Mouse (Mus musculus) heart, adult 11 months (tissue): ENCODE measurements at regions not wholly inside any gene's neighbourhood (a gene's known extent, or its start where the extent isn't known, plus 50 kb on each side); places are given as distances from the start of the nearest gene placed in this dataset.
A peak's percentile ranks its signal among the peaks of the same experiment; 100 is the strongest.

Source experiments
- DNase-seq: peaks from one replicate; pipeline ENCODE4 v3.0.0; 2022

DNA sequence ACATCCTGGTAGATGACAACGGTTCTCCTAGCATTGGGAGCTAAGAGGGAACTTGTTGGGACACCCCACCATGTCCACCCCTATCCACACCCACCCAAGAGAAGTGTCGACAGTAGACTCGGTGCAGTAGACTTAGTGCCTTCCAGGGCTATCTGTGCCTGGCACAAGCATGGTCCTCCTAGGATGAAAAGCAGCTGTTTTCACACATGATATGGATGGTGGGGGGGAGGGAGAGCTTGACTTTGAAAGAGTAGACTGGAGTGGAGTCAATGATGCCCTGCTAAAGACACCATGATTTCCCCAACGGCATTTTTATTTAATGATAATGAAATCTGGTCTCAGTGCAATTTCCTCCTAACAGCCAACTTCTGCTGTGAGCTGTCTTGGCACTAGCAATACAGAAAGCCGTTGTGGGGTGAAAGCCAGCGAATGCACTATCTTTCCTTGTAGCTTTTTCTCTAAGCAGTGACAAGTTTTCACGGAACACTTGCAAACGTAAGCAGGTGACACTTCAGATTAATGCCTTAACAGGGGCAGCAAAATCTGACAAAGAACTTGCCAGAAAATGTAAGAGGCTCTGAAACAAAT, 244.6 kb upstream of the Fn1 start:
- no peak for DNase-seq

DNA sequence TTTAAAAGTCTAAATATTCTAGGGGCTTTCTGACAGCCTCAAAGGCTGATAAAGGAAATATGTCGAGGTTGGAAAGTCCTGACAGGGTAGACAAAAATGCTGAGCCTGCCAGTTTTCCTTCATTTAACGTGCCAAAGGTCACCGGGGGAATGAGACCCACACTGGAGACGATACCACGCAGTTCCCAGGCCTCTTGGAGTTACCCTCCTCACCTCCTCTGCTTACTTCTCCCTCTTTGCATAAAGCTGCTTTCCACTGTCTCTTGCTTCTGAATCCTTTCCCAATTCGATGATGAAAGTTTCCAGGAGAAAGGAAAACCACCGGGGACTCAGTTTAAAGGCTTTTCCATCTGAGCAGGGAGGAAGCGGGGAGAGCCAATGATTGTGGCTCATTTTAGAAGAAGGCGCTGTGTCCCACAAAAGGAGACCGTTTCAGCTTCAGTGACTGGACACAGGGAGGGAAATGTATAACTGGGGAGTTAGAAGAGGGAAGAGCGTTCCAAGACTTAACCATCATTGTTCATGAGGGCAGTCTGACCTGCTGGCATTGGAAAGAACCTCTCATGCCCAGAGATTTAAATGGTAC, 243.2 kb upstream of the Fn1 start:
- peak; percentile 94 for DNase-seq

DNA sequence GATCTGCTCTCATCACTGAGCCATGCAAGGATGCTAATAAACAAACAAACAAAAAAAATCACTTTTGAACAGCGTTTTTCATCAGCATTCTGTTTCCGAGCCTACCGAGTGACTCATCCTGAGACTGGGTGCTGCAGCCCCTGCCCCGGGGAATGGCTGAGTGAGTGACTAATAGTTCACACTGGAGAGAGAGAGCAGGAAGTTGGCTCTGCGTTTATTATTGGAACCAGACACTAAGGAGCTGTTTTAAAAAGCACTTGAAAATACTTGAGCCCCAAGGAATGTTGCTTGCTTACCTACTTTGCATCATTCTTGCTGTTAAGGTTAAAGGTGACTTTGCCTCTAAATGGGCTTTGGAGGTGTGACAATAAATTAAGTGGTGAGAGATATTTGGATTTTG, 240.6 kb upstream of the Fn1 start:
- peak; percentile 88 for DNase-seq

GRCm38 (mm10) chr1:71887809-71888208, 234.8 kb upstream of the Fn1 start:
- peak; percentile 92 for DNase-seq

DNA sequence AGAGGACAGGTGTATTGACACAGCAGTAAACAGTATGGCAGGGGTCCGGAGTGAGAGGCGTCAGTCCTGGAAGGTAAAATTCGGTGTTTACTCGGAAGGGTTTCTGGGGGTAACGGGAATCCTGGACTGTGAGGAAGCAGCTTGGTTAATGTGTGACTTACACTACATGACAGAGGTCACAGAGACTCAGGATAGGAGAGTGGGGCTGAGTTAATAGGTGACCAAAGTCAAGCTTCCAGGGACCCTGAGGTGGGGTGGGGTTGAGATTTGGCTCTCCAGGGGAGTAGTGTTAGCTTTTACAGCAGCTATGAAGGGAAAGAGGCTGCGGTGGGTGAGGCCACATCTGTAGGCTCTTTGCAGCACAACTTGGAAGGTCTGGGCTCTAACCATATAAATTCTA, 233.9 kb upstream of the Fn1 start:
- DNase-seq, result no peak

DNA sequence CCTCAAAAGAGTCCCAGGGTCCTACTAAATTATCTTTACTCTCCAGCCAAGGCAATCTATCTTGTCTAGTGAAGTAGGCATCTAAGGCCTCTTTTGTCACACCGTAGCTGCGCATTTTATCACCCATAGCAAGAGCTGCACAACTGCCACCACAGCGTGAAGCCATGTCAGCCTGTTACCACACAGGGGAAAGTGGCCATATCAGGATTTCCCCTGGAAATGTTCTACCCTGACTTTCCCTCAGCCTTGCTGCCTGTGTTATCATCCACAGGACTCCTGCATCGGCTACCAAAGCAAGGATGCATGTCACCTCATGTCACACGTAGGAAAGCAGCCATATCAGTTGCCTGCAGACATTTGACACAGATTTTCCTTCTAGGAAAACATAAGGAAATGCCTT, 233.2 kb upstream of the Fn1 start:
- DNase-seq, result peak; percentile 55

GRCm38 (mm10) chr1:71881851-71882250, 228.9 kb upstream of the Fn1 start:
- peak; percentile 53 for DNase-seq

DNA sequence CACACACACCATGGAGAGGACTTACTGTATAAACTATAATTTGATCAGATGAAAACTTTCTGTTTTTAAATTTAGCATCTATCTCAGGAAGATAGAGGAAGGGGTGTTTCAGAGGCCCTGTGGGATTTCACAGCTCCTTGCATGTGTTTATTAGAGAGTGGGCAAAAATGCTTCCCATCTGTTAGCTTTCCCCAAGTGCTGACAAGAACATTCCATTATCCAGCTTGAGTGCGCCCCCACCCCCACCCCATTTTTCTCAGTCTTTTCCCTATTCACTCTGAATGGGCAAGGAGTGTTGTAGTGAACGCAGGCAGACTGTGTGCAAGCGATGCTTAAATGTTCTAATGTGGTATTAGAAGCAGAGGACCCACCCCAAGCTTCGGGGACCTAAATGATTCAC, 228.2 kb upstream of the Fn1 start:
- DNase-seq, result no peak

DNA sequence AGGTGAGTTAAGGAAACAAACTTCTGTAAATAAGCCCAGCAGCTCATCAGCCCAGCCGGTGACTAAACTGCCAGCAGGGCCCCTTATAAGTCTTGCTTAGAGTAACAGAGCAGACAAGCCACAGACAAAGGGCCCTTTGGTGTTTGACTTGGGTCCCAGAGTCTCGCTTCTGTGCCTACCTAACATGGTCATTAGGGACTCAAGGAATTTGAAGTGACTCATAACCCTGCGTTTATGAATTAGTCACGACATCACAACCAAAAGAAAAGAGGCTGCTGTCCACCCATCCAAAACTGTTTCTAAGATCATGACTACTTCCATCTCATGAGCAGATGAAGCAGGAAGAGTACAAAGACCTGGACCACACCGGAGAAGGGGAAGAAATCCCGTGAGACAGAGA, 227.5 kb upstream of the Fn1 start:
- DNase-seq, result peak; percentile 68

GRCm38 (mm10) chr1:71876712-71877401, 223.9 kb upstream of the Fn1 start:
- DNase-seq, result no peak

DNA sequence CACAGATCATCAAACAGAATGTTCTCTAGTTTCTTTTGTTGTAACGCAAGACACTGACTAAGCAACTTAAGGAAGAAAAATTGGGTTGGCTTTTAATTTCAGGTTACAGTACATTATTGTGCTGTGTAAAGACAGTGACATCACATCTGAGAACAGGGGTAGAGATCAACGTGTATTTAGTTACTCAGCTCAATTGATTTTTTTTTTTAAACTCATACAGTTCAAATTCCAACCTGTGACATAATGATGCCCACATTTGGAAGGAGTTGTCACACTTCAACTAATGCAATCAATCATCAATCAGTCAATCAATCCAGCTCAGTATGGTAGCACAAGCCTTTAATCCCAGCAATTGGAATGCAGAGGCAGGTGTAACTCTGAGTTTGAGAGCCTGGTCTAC, 221.0 kb upstream of the Fn1 start:
- DNase-seq, result no peak

- DNase-seq, result peak; percentile 27
Observed at GRCm38 (mm10) chr1:71865670-71866069, 212.7 kb upstream of the Fn1 start.

DNA sequence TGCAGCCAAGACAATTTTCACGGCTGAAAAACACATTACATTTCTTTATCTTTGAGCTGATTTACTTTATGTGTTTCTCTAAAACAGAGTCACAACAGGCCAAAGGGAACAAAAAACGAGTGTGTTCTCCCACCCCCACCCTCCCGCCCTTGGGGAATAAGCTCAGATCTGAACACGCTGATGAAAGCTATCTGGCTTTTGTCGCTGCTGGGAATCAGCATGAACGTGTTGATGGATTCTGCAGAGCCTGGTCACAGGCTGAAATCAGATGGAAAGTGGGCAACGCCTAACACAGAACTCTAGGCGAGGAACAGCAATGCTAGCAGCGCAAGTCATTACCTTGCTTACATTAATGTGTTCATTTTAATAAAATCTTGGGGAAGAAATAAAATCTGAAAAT, 211.7 kb upstream of the Fn1 start:
- peak; percentile 79 for DNase-seq

DNA sequence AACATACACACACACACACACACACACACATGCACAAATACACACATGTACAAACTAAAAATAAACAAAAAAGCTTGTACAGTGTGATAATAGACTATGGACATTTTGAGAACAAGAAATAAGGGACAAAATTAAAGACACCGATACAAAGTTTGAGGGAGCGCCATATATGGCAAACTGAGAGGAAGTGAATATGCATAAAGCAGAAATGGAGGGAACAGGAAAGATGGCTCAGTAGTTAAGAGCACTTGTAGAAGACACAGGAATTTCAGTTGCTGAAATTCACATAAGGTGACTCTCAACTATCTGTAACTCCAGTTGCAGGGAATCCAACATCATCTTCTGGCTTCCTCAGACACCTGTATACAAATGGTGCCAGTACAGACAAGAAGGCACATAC, 200.2 kb upstream of the Fn1 start:
- no peak for DNase-seq

- DNase-seq, result no peak
Observed at GRCm38 (mm10) chr1:71851268-71851667, 198.3 kb upstream of the Fn1 start.

DNA sequence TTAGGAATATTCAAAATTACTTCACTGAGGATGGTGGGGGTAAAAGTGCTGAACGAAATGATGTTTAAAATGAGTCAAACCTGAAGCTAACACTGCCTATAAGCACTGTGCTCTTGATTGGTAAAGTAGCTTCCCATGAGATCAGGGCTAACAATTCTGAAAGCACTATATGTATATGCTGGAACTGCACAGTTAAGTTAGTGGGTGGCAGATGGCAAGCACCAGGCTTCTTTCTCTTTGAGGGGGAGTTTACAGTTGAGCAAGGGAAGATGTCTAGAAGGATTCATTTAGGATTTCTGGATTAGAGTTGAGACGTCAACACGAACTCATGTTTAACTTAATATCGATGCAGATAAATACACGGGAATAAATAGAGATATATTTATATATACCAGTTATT, 195.7 kb upstream of the Fn1 start:
- peak; percentile 66 for DNase-seq

DNA sequence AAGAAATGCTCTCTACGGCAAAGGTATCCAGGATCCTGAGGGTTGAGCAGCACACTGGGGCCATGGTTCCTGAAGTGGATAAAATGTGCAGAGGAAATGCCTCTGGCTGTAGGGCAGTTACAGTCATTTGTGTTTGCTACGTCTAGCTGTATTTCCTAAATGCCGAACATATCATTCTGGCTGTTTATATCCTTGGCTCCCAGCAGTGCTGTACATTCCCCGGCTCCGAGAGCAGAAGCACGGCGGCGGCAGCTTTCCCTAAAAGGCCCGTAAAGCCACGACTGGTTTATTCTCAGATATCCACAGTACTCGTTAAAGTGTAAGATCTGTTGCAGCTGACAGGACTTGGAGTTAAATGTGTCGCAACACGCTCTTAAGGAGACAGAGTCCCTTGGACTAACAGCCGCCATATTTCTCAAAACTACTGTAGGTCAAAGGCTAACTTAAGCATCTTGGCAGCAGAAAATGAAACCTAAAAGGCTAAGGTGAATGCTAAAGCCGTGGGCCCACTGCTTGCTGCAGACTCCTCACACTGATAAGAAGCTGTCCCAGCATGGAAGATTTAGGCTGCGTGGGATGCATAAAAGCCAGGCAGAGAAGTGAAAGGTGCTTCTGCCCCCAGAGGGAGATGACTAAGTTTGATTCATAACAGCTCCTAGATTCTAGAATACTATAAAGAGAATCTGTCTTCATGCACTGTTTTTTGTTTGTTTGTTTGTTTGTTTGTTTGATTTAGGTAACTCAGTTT, 192.1 kb upstream of the Fn1 start:
- DNase-seq, result peak; percentile 88

GRCm38 (mm10) chr1:71837764-71838163, 184.8 kb upstream of the Fn1 start:
- DNase-seq, result peak; percentile 68

DNA sequence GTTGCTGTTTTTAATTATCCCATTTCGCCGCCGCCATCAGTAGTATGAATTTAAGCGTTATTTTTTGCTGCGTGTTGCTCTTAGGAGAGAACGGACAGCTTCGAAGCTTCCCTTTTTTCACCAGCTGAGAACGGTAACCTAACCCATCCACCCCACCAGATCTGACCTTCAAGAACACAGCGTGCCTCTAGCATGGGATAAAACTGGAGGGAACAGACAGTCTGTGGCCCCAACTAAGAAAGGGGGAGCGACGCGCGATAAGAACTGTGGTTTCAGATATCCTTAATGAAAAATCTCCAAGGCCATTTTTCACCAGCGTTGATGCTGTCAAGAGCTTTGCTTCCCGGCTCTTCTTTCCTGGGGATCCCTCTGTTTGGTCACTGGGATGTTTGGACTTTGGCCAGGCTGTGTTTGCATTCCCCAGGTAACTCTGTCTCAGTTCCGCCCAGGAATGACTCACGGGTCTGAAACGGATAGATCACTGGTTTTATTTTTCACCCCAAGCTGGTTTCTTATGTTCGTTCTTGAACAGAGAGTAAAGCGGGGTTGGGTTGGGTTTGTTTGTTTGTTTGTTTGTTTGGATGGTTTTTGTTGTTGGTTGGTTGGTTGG, 184.1 kb upstream of the Fn1 start:
- peak; percentile 79 for DNase-seq

- DNase-seq, result peak; percentile 74
Observed at GRCm38 (mm10) chr1:71830379-71830778, 177.4 kb upstream of the Fn1 start.

- DNase-seq, result peak; percentile 30
Observed at GRCm38 (mm10) chr1:71824410-71824809, 171.4 kb upstream of the Fn1 start.

DNA sequence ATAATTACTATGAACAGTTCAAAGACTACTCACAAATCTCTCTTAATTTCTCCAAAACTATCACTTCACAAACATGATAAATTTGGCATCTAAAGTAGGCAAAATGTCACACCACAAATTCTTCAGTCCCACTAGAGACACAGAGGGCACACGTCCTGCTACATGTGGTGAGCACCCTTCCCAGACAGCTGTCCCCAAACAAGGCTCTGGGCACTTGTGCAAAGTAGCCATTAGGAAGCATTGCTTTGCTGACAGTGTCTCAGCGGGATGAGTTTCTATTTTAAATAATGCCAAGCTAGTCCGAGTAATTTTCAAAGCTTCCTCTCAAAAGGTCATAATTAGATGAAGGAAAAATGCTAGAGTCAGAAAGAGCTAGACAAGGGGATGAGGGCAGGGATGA, 169.1 kb upstream of the Fn1 start:
- DNase-seq, result peak; percentile 61

DNA sequence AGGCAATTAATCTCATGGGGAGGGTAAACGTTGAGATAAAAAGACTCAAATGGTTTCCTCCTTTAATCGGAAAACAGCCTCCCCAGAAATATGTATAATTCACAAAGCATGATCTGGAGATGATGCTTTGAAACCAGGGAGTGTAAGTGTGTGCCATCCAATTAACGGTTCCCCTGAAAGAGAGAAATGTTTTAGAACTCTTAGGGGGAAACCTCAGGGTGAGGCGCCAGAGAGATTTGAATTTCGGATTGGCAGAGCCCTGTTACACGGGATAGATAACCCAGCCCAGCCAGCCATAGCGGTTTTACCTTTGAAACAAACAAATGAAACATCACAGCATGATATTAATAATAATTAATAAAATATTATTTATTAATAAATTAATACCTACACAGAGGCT, 168.1 kb upstream of the Fn1 start:
- peak; percentile 28 for DNase-seq
